Mouse (Mus musculus): ENCODE data around the gene Lins1. TPM values are rescaled to one million over a fixed set of nuclear protein-coding genes. Genes with fewer than 3 reads are reported as not detected.

Lins1 gene
- polyA plus RNA-seq (2012; fragmentation: generic; extraction: Trizol): 1 to 10 TPM; 1.2 to 4.5 TPM

GRCm38 (mm10) chr7:66689620-66690360 lies at the start of gene Lins1:
Gene Lins1, plus strand, starts transcription at chr7:66689889.

GRCm38 (mm10) chr7:66689294-66689619 lies 432 bp upstream of the Lins1 start, which contains the start of gene Asb7:
Gene Asb7, minus strand, starts transcription at chr7:66689596.

DNA sequence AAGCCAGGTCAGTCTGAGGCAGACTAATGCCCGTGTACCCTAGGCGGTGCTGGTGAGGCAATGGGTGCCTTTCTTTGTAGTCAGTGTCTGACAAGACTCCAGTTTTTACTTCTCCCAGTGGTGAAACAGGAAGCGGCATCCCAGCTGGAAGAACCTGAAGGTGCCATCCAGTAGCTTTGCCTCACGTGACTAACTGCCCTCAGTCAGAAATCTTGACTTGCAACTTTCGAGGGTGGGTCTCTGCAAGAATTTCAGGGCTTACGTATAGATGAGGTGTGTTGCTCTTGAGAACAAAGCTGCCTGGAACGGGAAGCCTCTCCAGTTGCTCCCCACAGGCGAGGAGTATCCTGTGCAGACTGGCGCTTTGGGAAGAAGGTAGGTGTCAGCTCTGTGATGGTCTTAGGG lies 53.7 kb downstream of the Lins1 start, which contains the start of gene Cers3:
Cers3 (plus strand) TSS at position 128 of the 405 bp plus-strand sequence.

Other genes starting within 250 kb of the Lins1 start
- gene Asb7, start 293 bp upstream of the Lins1 start, polyA plus RNA-seq (2012; fragmentation: generic; extraction: Trizol): 1 to 10 TPM in 1 of 2 experiments, under 1 TPM in 1; 0.43 to 3.7 TPM
- gene Cers3, start 53.6 kb downstream of the Lins1 start, polyA plus RNA-seq (2012; fragmentation: generic; extraction: Trizol): under 1 TPM; 0.01 to 0.05 TPM
- under 1 TPM; 0.01 to 0.20 TPM for gene Adamts17, start 149.8 kb downstream of the Lins1 start, polyA plus RNA-seq (2012; fragmentation: generic; extraction: Trizol)